Mouse (Mus musculus): ENCODE measurements around the gene Mgat5. TPM values are rescaled to one million over a fixed set of nuclear protein-coding genes. Genes with fewer than 3 reads are reported as not detected.

Gene Mgat5
- polyA plus RNA-seq, 1 experiment = 30.5 TPM

DNA sequence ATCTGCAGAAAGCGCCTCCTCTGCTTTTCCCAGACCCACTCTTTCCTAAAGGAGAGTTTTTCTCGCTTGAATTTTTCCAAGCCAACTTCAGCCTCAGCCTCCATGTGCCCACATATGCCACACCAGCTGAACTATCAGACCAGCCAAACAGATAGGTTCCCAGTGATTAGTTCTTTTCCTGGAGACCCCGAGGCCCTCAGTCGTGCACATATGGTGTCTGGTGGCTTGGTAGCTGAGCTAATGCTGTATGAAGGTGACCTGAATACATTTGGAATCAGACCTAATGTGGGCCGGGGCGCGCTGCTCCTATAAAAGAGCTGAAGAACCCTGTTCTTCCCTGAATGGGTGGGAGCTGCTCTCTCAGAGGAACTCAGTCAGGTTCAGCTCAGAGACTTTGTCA is 225.5 kb downstream of the Mgat5 start:
- Histone ChIP-seq H3K27ac (ENCODE audit: insufficient read depth, low read length) (no peak overlapping the region), H3K4me3 (replicated peaks; ENCODE audit: insufficient read depth, low read depth, low read length) (no peak overlapping the region), H3K4me1 (ENCODE audit: control insufficient read depth, insufficient read depth, low read length) (no peaks in the 10 kb centered on the region; the same call in 1 of the 2 replicates), H3K27me3 (ENCODE audit: control insufficient read depth, insufficient read depth, low read length) (no peaks in the 10 kb centered on the region)
- 41% methylated on average over 7 of the region's 7 CpGs for WGBS
- TF ChIP-seq CTCF (IDR thresholded peaks at IDR 0.05; ENCODE audit: borderline replicate concordance, insufficient read depth, low read depth, low read length) (no peak), POLR2A (IDR thresholded peaks at IDR 0.05; ENCODE audit: borderline replicate concordance, insufficient read depth, low read length) (no peak)
- peak in 1 of 2 experiments; percentile 42 for DNase-seq

- no peaks in the 10 kb centered on the region for H3K27me3 ChIP-seq (ENCODE audit: control insufficient read depth, insufficient read depth, low read length)
- no peak overlapping the region for H3K4me3 ChIP-seq (replicated peaks; ENCODE audit: insufficient read depth, low read depth, low read length)
- H3K27ac ChIP-seq (ENCODE audit: insufficient read depth, low read length) = no peak overlapping the region
- no peak for TF ChIP-seq CTCF (IDR thresholded peaks at IDR 0.05; ENCODE audit: borderline replicate concordance, insufficient read depth, low read depth, low read length)
- no peak for TF ChIP-seq POLR2A (IDR thresholded peaks at IDR 0.05; ENCODE audit: borderline replicate concordance, insufficient read depth, low read length)
- no peak for DNase-seq
- H3K4me1 ChIP-seq (ENCODE audit: control insufficient read depth, insufficient read depth, low read length) = no peaks in the 10 kb centered on the region; the same call in 1 of the 2 replicates
- 62% methylated on average over 4 of the region's 4 CpGs for WGBS
These were observed 230.0 kb downstream of the Mgat5 start for GRCm38 (mm10) chr1:127434829-127435228.

GRCm38 (mm10) chr1:127437091-127437490 is 232.3 kb downstream of the Mgat5 start:
- Histone ChIP-seq H3K27ac (ENCODE audit: insufficient read depth, low read length) (no peak overlapping the region), H3K4me1 (ENCODE audit: control insufficient read depth, insufficient read depth, low read length) (no peaks in the 10 kb centered on the region; the same call in 1 of the 2 replicates), H3K4me3 (replicated peaks; ENCODE audit: insufficient read depth, low read depth, low read length) (no peak overlapping the region), H3K27me3 (ENCODE audit: control insufficient read depth, insufficient read depth, low read length) (no peaks in the 10 kb centered on the region)
- no peak for DNase-seq
- no peak for TF ChIP-seq CTCF (IDR thresholded peaks at IDR 0.05; ENCODE audit: borderline replicate concordance, insufficient read depth, low read depth, low read length)
- TF ChIP-seq POLR2A (IDR thresholded peaks at IDR 0.05; ENCODE audit: borderline replicate concordance, insufficient read depth, low read length) = no peak
- 72% methylated on average over 6 of the region's 6 CpGs for WGBS

DNA sequence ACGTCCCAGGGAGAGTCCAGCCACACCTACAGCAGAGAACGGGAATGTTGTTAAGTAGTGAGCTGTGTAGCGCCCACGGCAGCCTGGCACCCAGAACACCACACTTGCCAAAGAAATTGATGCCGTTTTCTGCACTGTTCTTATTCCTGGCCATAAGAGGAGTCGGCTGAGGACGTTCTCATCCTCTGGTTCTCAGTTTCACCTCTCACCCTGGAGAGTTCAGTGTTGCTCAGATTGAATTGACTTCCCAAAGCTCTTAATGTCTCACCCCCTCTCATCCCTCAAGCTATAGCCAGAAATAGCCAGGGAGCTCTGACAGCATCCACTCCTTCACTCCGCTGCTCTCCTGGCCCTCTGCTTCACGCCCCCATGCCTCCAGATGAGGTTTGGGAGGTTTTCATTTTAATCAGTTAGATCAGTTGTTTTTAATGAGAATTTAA is 234.7 kb downstream of the Mgat5 start:
- H3K27ac ChIP-seq (ENCODE audit: insufficient read depth, low read length) = no peak overlapping the region
- H3K4me1 ChIP-seq (ENCODE audit: control insufficient read depth, insufficient read depth, low read length) = no peaks in the 10 kb centered on the region; the same call in 1 of the 2 replicates
- 83% methylated on average over 9 of the region's 9 CpGs for WGBS
- no peaks in the 10 kb centered on the region; the same call in 1 of the 2 replicates for H3K27me3 ChIP-seq (ENCODE audit: control insufficient read depth, insufficient read depth, low read length)
- TF ChIP-seq POLR2A (IDR thresholded peaks at IDR 0.05; ENCODE audit: borderline replicate concordance, insufficient read depth, low read length) = no peak
- no peak for TF ChIP-seq CTCF (IDR thresholded peaks at IDR 0.05; ENCODE audit: borderline replicate concordance, insufficient read depth, low read depth, low read length)
- no peak for DNase-seq
- no peak overlapping the region for H3K4me3 ChIP-seq (replicated peaks; ENCODE audit: insufficient read depth, low read depth, low read length)

- 94% methylated on average over 1 of the region's 1 CpGs for WGBS
- TF ChIP-seq CTCF (IDR thresholded peaks at IDR 0.05; ENCODE audit: borderline replicate concordance, insufficient read depth, low read depth, low read length) (no peak), POLR2A (IDR thresholded peaks at IDR 0.05; ENCODE audit: borderline replicate concordance, insufficient read depth, low read length) (no peak)
- Histone ChIP-seq H3K4me3 (replicated peaks; ENCODE audit: insufficient read depth, low read depth, low read length) (no peak overlapping the region), H3K4me1 (ENCODE audit: control insufficient read depth, insufficient read depth, low read length) (no peaks in the 10 kb centered on the region; the same call in 1 of the 2 replicates), H3K27me3 (ENCODE audit: control insufficient read depth, insufficient read depth, low read length) (no peaks in the 10 kb centered on the region; the same call in 1 of the 2 replicates), H3K27ac (ENCODE audit: insufficient read depth, low read length) (no peak overlapping the region)
- DNase-seq = no peak
These were observed 236.2 kb downstream of the Mgat5 start for GRCm38 (mm10) chr1:127441007-127441406.

- Histone ChIP-seq H3K4me3 (replicated peaks; ENCODE audit: insufficient read depth, low read depth, low read length) (no peak overlapping the region), H3K27ac (ENCODE audit: insufficient read depth, low read length) (no peak overlapping the region), H3K4me1 (ENCODE audit: control insufficient read depth, insufficient read depth, low read length) (no peaks in the 10 kb centered on the region), H3K27me3 (ENCODE audit: control insufficient read depth, insufficient read depth, low read length) (no peaks in the 10 kb centered on the region; the same call in 1 of the 2 replicates)
- no peak for DNase-seq
- TF ChIP-seq POLR2A (IDR thresholded peaks at IDR 0.05; ENCODE audit: borderline replicate concordance, insufficient read depth, low read length) (no peak), CTCF (IDR thresholded peaks at IDR 0.05; ENCODE audit: borderline replicate concordance, insufficient read depth, low read depth, low read length) (no peak)
- 90% methylated on average over 3 of the region's 3 CpGs for WGBS
These were observed 236.9 kb downstream of the Mgat5 start for GRCm38 (mm10) chr1:127441736-127442135.

GRCm38 (mm10) chr1:127442880-127443877 is 238.4 kb downstream of the Mgat5 start:
- TF ChIP-seq POLR2A (IDR thresholded peaks at IDR 0.05; ENCODE audit: borderline replicate concordance, insufficient read depth, low read length) (no peak), CTCF (IDR thresholded peaks at IDR 0.05; ENCODE audit: borderline replicate concordance, insufficient read depth, low read depth, low read length) (no peak)
- Histone ChIP-seq H3K27me3 (ENCODE audit: control insufficient read depth, insufficient read depth, low read length) (no peaks in the 10 kb centered on the region; the same call in 1 of the 2 replicates), H3K4me3 (replicated peaks; ENCODE audit: insufficient read depth, low read depth, low read length) (no peak overlapping the region), H3K4me1 (ENCODE audit: control insufficient read depth, insufficient read depth, low read length) (no peaks in the 10 kb centered on the region), H3K27ac (ENCODE audit: insufficient read depth, low read length) (no peak overlapping the region)
- WGBS = 66% methylated on average over 14 of the region's 14 CpGs
- DNase-seq = no peak
